10 mouse cellular contexts compared by ENCODE assay signal in genomic region chr3:9530097-9530780, GRCm38 (mm10).
DNase-seq lines count a peak whose midpoint lies in the region; ATAC-seq and TF ChIP-seq lines count a peak whose summit lies in the region.
"Had no signal": no experiment of that assay in that cellular context is flagged by ENCODE, and none has a peak within 500 bp of the region (broad histone marks: within the 10 kb centered on the region; RNA-seq: fewer than 3 reads in every experiment).

No protein-coding gene starts in this region.

- no peaks in the 10 kb centered on the region for H3K4me1 ChIP-seq in lung, postnatal 0 days (ENCODE audit: insufficient read depth, low read depth, low read length)
- no peaks in the 10 kb centered on the region for H3K4me1 ChIP-seq in lung, adult 2 months (ENCODE audit: control insufficient read depth, insufficient read depth, low read length)
- peaks cover 11% of the 10 kb centered on the region for H3K4me1 ChIP-seq in limb, embryonic 10.5 days

- H3K27me3 ChIP-seq in lung, postnatal 0 days (replicated peaks; ENCODE audit: insufficient read depth, low read length) = no peaks in the 10 kb centered on the region
- no peaks in the 10 kb centered on the region for H3K27me3 ChIP-seq in limb, embryonic 10.5 days (ENCODE audit: low read depth, poor library complexity, severe bottlenecking)

- no peaks in the 10 kb centered on the region for H3K36me3 ChIP-seq in lung, postnatal 0 days (ENCODE audit: insufficient read depth, low read length)
- H3K36me3 ChIP-seq in limb, embryonic 10.5 days = peaks cover 5% of the 10 kb centered on the region; the same call in 1 of the 2 replicates

- H3K4me3 ChIP-seq in lung, postnatal 0 days (ENCODE audit: low read depth, low read length) = no peak overlapping the region
- no peak overlapping the region for H3K4me3 ChIP-seq in lung, adult 2 months (replicated peaks; ENCODE audit: extremely low read depth, low read depth, low read length)
- no peak overlapping the region for H3K4me3 ChIP-seq in limb, embryonic 10.5 days

- peak; percentile 36 for DNase-seq in gastrocnemius, adult 18-20 months (ENCODE audit: low spot score)
- DNase-seq in gastrocnemius, postnatal 4 days (ENCODE audit: low spot score in 2 of 2) = no peak
- peak; percentile 25 for DNase-seq in lung, postnatal 0 days (ENCODE audit: low spot score)
- DNase-seq in lung, adult 2 months = no peak
- DNase-seq in cerebellum, adult 11 months = peak; percentile 20
- peak; percentile 24 for DNase-seq in limb, embryonic 10.5 days (ENCODE audit: low spot score)
- DNase-seq in embryo, embryonic 9.5 days (ENCODE audit: extremely low spot score) = no peak
- DNase-seq in urinary bladder, postnatal 4 days (ENCODE audit: low spot score in 2 of 2) = no peak

- no peak overlapping the region for H3K27ac ChIP-seq in lung, postnatal 0 days (ENCODE audit: low read length)
- H3K27ac ChIP-seq in limb, embryonic 10.5 days = no peak overlapping the region
- H3K27ac ChIP-seq: liver, embryonic 14.5 days had no signal

- 61% methylated on average over 9 of the region's 9 CpGs for WGBS in lung, postnatal 0 days
- WGBS in lung, adult 2 months = 67% methylated on average over 9 of the region's 9 CpGs
- WGBS in limb, embryonic 10.5 days = 93% methylated on average over 9 of the region's 9 CpGs

- H3K9me3 ChIP-seq in lung, postnatal 0 days (ENCODE audit: low read length) = no peaks in the 10 kb centered on the region
- H3K9me3 ChIP-seq in limb, embryonic 10.5 days (replicated peaks) = no peaks in the 10 kb centered on the region

- no peak for TF ChIP-seq POLR2A in lung, adult 2 months (IDR thresholded peaks at IDR 0.05; ENCODE audit: borderline replicate concordance, extremely low read depth, low read depth, low read length)

- no peak overlapping the region for H3K4me2 ChIP-seq in lung, postnatal 0 days (replicated peaks; ENCODE audit: low read depth, low read length)
- H3K4me2 ChIP-seq: midbrain, embryonic 11.5 days had no signal

- no peak for TF ChIP-seq CTCF in lung, postnatal 0 days (IDR thresholded peaks at IDR 0.05)
- TF ChIP-seq CTCF in lung, adult 2 months (IDR thresholded peaks at IDR 0.05; ENCODE audit: insufficient read depth, low read length) = no peak

- TF ChIP-seq EP300 in lung, postnatal 0 days (IDR thresholded peaks at IDR 0.05) = no peak

- H3K9ac ChIP-seq in lung, postnatal 0 days (replicated peaks; ENCODE audit: low read depth) = no peak overlapping the region
- H3K9ac ChIP-seq: liver, embryonic 14.5 days had no signal

- no peak; the same call in 1 of the 2 replicates for ATAC-seq in lung, postnatal 0 days

Comparison
In these comparisons a context has a peak if more than half of its experiments do, and no peak if none do; other contexts are left out.
1. DNase-seq: peak in gastrocnemius, adult 18-20 months (single experiment), lung, postnatal 0 days (single experiment), cerebellum, adult 11 months (single experiment) and limb, embryonic 10.5 days (single experiment); none in gastrocnemius, postnatal 4 days (0 of 2), lung, adult 2 months (single experiment), embryo, embryonic 9.5 days (single experiment) and urinary bladder, postnatal 4 days (0 of 2).